Comparison of ENCODE assay signal across 9 mouse cellular contexts in the genomic region with DNA sequence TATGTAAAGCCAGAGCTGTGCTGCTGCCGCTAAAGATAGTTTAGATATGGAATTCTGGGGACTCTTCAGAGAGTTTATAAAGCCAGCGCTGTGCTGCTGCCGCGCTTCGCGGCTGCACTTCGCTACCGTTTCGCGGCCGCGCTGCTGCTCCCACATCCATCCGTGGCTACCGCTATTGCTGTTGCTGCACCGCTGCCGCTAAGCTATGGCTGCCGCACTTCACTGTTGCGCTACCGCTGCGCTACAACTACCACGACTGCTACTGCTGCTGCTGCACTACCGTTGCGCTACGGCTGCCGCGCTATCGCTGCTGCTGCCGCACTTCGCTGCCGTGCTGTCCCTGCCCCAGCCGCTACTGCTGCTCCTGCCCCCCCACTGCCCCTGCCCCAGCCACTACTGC. TPM values are rescaled to one million over a fixed set of nuclear protein-coding genes. Genes with fewer than 3 reads are reported as not detected.
DNase-seq lines count a peak whose midpoint lies in the region; ATAC-seq and TF ChIP-seq lines count a peak whose summit lies in the region.
"Had no signal": no experiment of that assay in that cellular context is flagged by ENCODE, and none has a peak within 500 bp of the region (broad histone marks: within the 10 kb centered on the region; RNA-seq: fewer than 3 reads in every experiment).

No protein-coding gene starts in this region.

- H3K27me3 ChIP-seq in heart, embryonic 15.5 days = peaks cover 55% of the 10 kb centered on the region
- H3K27me3 ChIP-seq in G1E (ENCODE audit: insufficient read depth, low read length) = no peaks in the 10 kb centered on the region
- H3K27me3 ChIP-seq in forebrain, embryonic 14.5 days (replicated peaks; ENCODE audit: control insufficient read depth, insufficient read depth, low read length) = peaks cover 22% of the 10 kb centered on the region
- H3K27me3 ChIP-seq in midbrain, embryonic 10.5 days (ENCODE audit: low read depth, poor library complexity, severe bottlenecking) = peaks cover 100% of the 10 kb centered on the region
- H3K27me3 ChIP-seq in stomach, postnatal 0 days (ENCODE audit: control insufficient read depth, insufficient read depth, low read length) = no peaks in the 10 kb centered on the region

- 57% methylated on average over 31 of the region's 31 CpGs for WGBS in heart, embryonic 15.5 days
- 62% methylated on average over 31 of the region's 31 CpGs for WGBS in forebrain, embryonic 14.5 days
- WGBS in midbrain, embryonic 10.5 days = 60% methylated on average over 31 of the region's 31 CpGs
- WGBS in stomach, postnatal 0 days = 47% methylated on average over 31 of the region's 31 CpGs

- DNase-seq in heart, adult 8-10 months (ENCODE audit: low spot score) = no peak
- no peak for DNase-seq in G1E (ENCODE audit: low spot score)
- peak; percentile 62 for DNase-seq in forebrain, embryonic 14.5 days (ENCODE audit: low spot score)
- DNase-seq in midbrain, embryonic 10.5 days (ENCODE audit: low spot score) = peak; percentile 51
- DNase-seq in stomach, postnatal 0 days (ENCODE audit: low spot score) = no peak
- DNase-seq in ovary, postnatal 10 days (ENCODE audit: low spot score) = no peak

- H3K9me3 ChIP-seq in heart, embryonic 15.5 days (replicated peaks) = no peaks in the 10 kb centered on the region
- H3K9me3 ChIP-seq in G1E (replicated peaks) = peaks cover 33% of the 10 kb centered on the region
- H3K9me3 ChIP-seq in forebrain, embryonic 14.5 days (replicated peaks; ENCODE audit: control insufficient read depth, low read length) = 0 out of 2 replicates have a peak, but pooled peaks cover 4% of the 10 kb centered on the region
- H3K9me3 ChIP-seq in midbrain, embryonic 10.5 days (replicated peaks) = peaks cover 24% of the 10 kb centered on the region
- H3K9me3 ChIP-seq in stomach, postnatal 0 days (ENCODE audit: control insufficient read depth, low read length) = 0 out of 2 replicates have a peak, but pooled peaks cover 3% of the 10 kb centered on the region

- H3K9ac ChIP-seq in heart, embryonic 15.5 days = no peak overlapping the region
- H3K9ac ChIP-seq in forebrain, embryonic 14.5 days (ENCODE audit: low read length) = no peak overlapping the region
- H3K9ac ChIP-seq in stomach, postnatal 0 days (ENCODE audit: low read length) = no peak overlapping the region

- no peak for ATAC-seq in heart, embryonic 15.5 days (replicated peaks; ENCODE audit: insufficient number of reproducible peaks, insufficient read depth, low FRiP score, low read depth)
- no peak for ATAC-seq in G1E (ENCODE audit: extremely low read depth, insufficient number of reproducible peaks, low FRiP score, poor library complexity, severe bottlenecking)
- peak; percentile 73 for ATAC-seq in forebrain, embryonic 14.5 days
- no peak for ATAC-seq in cerebellum, adult (ENCODE audit: insufficient number of reproducible peaks, low FRiP score, low TSS enrichment)
- ATAC-seq in stomach, postnatal 0 days (ENCODE audit: low FRiP score, low TSS enrichment) = no peak

- TF ChIP-seq EP300 in stomach, postnatal 0 days (optimal IDR thresholded peaks at IDR 0.05) = no peak

- TF ChIP-seq CTCF in G1E (IDR thresholded peaks at IDR 0.05; ENCODE audit: low read depth, low read length) = no peak
- TF ChIP-seq CTCF in stomach, postnatal 0 days (IDR thresholded peaks at IDR 0.05; ENCODE audit: low read depth) = no peak

- no peak overlapping the region for H3K27ac ChIP-seq in heart, embryonic 15.5 days
- no peak overlapping the region for H3K27ac ChIP-seq in forebrain, embryonic 14.5 days (ENCODE audit: low read depth, low read length)
- H3K27ac ChIP-seq in midbrain, embryonic 10.5 days (replicated peaks) = no peak overlapping the region
- H3K27ac ChIP-seq in stomach, postnatal 0 days (replicated peaks) = no peak overlapping the region

- H3K4me1 ChIP-seq in heart, embryonic 15.5 days (replicated peaks) = no peaks in the 10 kb centered on the region
- H3K4me1 ChIP-seq in G1E (ENCODE audit: insufficient read depth, low read depth, low read length) = no peaks in the 10 kb centered on the region
- no peaks in the 10 kb centered on the region for H3K4me1 ChIP-seq in forebrain, embryonic 14.5 days (ENCODE audit: control insufficient read depth, insufficient read depth, low read length)
- no peaks in the 10 kb centered on the region for H3K4me1 ChIP-seq in midbrain, embryonic 10.5 days
- no peaks in the 10 kb centered on the region for H3K4me1 ChIP-seq in stomach, postnatal 0 days (replicated peaks; ENCODE audit: control insufficient read depth, insufficient read depth)

- H3K4me3 ChIP-seq in heart, embryonic 15.5 days = peak overlapping the region; percentile 18
- peak overlapping the region; percentile 40; the same call in 1 of the 2 replicates for H3K4me3 ChIP-seq in G1E (ENCODE audit: low read depth, low read length)
- peak overlapping the region; percentile 4; the same call in 1 of the 2 replicates for H3K4me3 ChIP-seq in forebrain, embryonic 14.5 days (ENCODE audit: low read depth, low read length)
- peak overlapping the region; percentile 43 for H3K4me3 ChIP-seq in midbrain, embryonic 10.5 days
- H3K4me3 ChIP-seq in stomach, postnatal 0 days (ENCODE audit: low read depth, low read length) = no peak overlapping the region

- no peaks in the 10 kb centered on the region for H3K36me3 ChIP-seq in heart, embryonic 15.5 days
- H3K36me3 ChIP-seq in G1E (replicated peaks) = no peaks in the 10 kb centered on the region
- no peaks in the 10 kb centered on the region for H3K36me3 ChIP-seq in forebrain, embryonic 14.5 days (ENCODE audit: control insufficient read depth, insufficient read depth, low read length)
- no peaks in the 10 kb centered on the region for H3K36me3 ChIP-seq in midbrain, embryonic 10.5 days
- no peaks in the 10 kb centered on the region for H3K36me3 ChIP-seq in stomach, postnatal 0 days (ENCODE audit: control insufficient read depth, insufficient read depth, low read length)

- peak overlapping the region; percentile 37 for H3K4me2 ChIP-seq in heart, embryonic 15.5 days
- 0 out of 2 replicates have a peak overlapping the region, but pooled peaks have one; percentile 18 for H3K4me2 ChIP-seq in forebrain, embryonic 14.5 days (ENCODE audit: low read length)
- H3K4me2 ChIP-seq in stomach, postnatal 0 days (replicated peaks; ENCODE audit: low read depth) = no peak overlapping the region

RNA-seq across cellular contexts. Expression of a gene that starts 30.1 kb away (rescaled TPM):
- polyA plus RNA-seq in heart, embryonic 15.5 days (2015; fragmentation: Nextera tagmentation; extraction: Ambion mirVana) = 0.11 and 0.19 TPM in 2 replicates
- under 1 TPM; 0.11 to 0.31 (median 0.16) TPM for total RNA-seq in heart, adult 8-10 months (2022)
- total RNA-seq in G1E (2014; fragmentation: Nextera tagmentation) = not detected in 2 replicates
- 0.05 and 0.12 TPM in 2 replicates for total RNA-seq in G1E (2017)
- polyA plus RNA-seq in G1E (2012) = not detected in 2 replicates
- 3.8 and 7.2 TPM in 2 replicates for polyA plus RNA-seq in forebrain, embryonic 14.5 days (2014; fragmentation: Nextera tagmentation; extraction: Ambion mirVana)
- 0.02 and 0.06 TPM in 2 replicates for polyA plus RNA-seq in midbrain, embryonic 10.5 days (2016; fragmentation: Nextera tagmentation; extraction: Ambion mirVana)
- polyA plus RNA-seq in stomach, postnatal 0 days (2015; fragmentation: Nextera tagmentation; extraction: Ambion mirVana) = 0.13 and 0.22 TPM in 2 replicates
- polyA plus RNA-seq: liver, adult 2 months had no signal

Comparison
In these comparisons a context has a peak if more than half of its experiments do, and no peak if none do; other contexts are left out.
1. DNase-seq: peak in forebrain, embryonic 14.5 days (single experiment) and midbrain, embryonic 10.5 days (single experiment); none in heart, adult 8-10 months (single experiment), G1E (single experiment), stomach, postnatal 0 days (single experiment) and ovary, postnatal 10 days (single experiment).